Mouse (Mus musculus): ENCODE measurements at regions not wholly inside any gene's neighbourhood (a gene's known extent, or its start where the extent isn't known, plus 50 kb on each side); places are given as distances from the start of the nearest gene placed in this dataset.
A peak's percentile ranks its signal among the peaks of the same experiment; 100 is the strongest.

DNA sequence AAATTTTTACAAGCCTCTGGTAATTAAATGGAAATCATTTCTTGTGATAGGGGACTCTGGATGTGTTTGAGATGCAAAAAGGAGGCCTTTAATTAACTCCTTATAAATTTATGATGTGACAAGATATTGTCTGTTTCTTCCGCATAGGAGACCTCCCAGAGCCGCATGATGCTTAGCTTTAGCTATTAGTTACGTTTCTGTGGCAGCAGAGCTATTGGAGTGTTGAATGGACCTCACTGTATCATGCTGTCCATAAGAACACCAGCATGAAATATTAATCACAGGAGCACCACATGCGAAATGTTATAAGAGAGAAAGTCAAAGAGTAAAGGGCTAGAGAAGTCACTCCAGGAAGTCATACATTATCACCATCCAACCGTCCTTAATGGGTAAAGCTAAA, 495.3 kb upstream of the Robo1 start:
- no peak overlapping the region for H3K9ac ChIP-seq (replicated peaks)
- no peaks in the 10 kb centered on the region for H3K36me3 ChIP-seq
- H3K27me3 ChIP-seq: no peaks in the 10 kb centered on the region
- no peak overlapping the region for H3K4me3 ChIP-seq (replicated peaks)
- WGBS: 66% methylated on average over 5 of the region's 5 CpGs
- H3K4me1 ChIP-seq (replicated peaks): no peaks in the 10 kb centered on the region
- no peak overlapping the region; the same call in 1 of the 2 replicates for H3K27ac ChIP-seq
- no peak overlapping the region for H3K4me2 ChIP-seq (replicated peaks)
- ATAC-seq: 0 out of 2 replicates have a peak, but pooled peaks have one; percentile 55
- H3K9me3 ChIP-seq: no peaks in the 10 kb centered on the region

DNA sequence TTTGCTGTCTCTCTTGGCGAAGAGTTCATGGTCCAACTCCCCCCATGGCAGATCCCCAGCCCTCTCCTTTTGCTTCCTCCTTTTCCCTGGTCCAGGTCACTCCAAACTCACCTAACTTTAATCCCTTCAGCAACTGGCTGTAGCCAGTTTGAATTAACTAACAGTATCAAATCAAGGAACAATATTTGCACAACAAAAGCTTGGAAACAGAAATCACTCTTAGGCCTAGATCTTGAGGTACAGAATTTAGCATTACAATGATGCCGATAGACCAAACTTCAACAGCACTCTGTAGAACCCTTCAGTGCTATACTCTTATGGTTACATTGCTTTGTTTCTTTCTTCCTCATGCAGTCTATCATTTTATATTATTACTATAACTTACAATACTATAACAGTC, 472.8 kb upstream of the Robo1 start:
- Histone ChIP-seq H3K9me3 (no peaks in the 10 kb centered on the region), H3K36me3 (no peaks in the 10 kb centered on the region), H3K9ac (replicated peaks) (no peak overlapping the region), H3K27me3 (no peaks in the 10 kb centered on the region), H3K4me3 (replicated peaks) (no peak overlapping the region), H3K4me1 (replicated peaks) (no peaks in the 10 kb centered on the region), H3K27ac (no peak overlapping the region), H3K4me2 (replicated peaks) (no peak overlapping the region)
- WGBS: 87% methylated on average over 2 of the region's 2 CpGs
- no peak for ATAC-seq

- no peaks in the 10 kb centered on the region for H3K27me3 ChIP-seq
- H3K9ac ChIP-seq (replicated peaks): no peak overlapping the region
- no peak overlapping the region for H3K4me2 ChIP-seq (replicated peaks)
- no peaks in the 10 kb centered on the region for H3K4me1 ChIP-seq (replicated peaks)
- H3K9me3 ChIP-seq: no peaks in the 10 kb centered on the region
- H3K36me3 ChIP-seq: no peaks in the 10 kb centered on the region
- 86% methylated on average over 3 of the region's 3 CpGs for WGBS
- 0 out of 2 replicates have a peak, but pooled peaks have one; percentile 24 for ATAC-seq
- no peak overlapping the region for H3K4me3 ChIP-seq (replicated peaks)
- H3K27ac ChIP-seq: no peak overlapping the region
Measured at GRCm38 (mm10) chr16:71850097-71850496, 458.0 kb upstream of the Robo1 start.

DNA sequence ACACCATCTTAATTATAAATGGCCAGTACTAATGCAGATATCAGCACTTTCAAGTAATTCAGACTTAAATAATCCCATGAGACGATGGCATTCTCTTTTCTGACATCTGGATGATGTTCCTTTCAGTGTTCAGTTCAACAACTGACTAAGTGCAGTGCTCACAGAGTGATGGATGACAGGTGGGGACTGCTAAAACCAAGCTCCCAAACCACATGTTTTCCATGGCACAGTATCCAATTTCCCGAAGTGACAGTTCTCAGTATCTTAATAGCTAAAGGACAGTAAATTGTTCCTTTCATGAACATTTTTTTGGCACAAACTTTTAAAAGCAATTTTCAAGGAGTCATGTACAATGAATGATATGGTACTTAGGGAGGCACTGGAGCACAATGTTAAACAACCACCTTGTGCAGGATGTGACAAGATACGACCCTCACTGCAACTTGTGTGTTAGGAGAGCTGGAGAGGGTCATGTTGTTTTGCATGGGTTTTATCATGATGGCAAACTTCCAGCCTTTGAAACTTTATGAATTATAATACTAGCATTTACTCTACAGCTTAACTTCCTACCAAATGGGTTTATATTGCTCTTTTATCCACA, 456.4 kb upstream of the Robo1 start:
- no peak for ATAC-seq
- Histone ChIP-seq H3K27me3 (no peaks in the 10 kb centered on the region), H3K9ac (replicated peaks) (no peak overlapping the region), H3K4me2 (replicated peaks) (no peak overlapping the region), H3K36me3 (no peaks in the 10 kb centered on the region), H3K9me3 (no peaks in the 10 kb centered on the region), H3K4me1 (replicated peaks) (no peaks in the 10 kb centered on the region), H3K27ac (no peak overlapping the region), H3K4me3 (replicated peaks) (no peak overlapping the region)
- 86% methylated on average over 3 of the region's 3 CpGs for WGBS

DNA sequence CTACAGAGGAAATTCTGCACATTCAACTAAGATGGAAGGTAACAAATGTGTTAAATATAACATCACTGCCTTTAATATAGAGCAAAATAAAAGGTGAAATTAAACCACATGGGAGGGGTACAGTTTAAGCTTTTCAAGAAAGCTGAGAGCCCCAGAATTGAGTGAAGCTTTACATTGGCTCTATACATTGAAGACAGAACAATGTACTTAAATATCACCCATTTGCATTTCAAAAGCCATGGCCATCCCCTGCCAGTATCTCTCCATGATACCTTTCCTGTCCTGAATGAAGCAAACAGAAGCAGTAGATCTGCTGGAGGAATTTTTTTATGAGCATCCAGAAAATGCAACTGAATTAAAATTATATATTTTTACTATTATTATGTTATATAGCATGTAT, 450.2 kb upstream of the Robo1 start:
- no peak overlapping the region for H3K4me2 ChIP-seq (replicated peaks)
- no peaks in the 10 kb centered on the region for H3K9me3 ChIP-seq
- no peaks in the 10 kb centered on the region for H3K36me3 ChIP-seq
- ATAC-seq: no peak
- no peak overlapping the region for H3K27ac ChIP-seq
- no peaks in the 10 kb centered on the region for H3K27me3 ChIP-seq
- H3K4me1 ChIP-seq (replicated peaks): no peaks in the 10 kb centered on the region
- H3K4me3 ChIP-seq (replicated peaks): no peak overlapping the region
- H3K9ac ChIP-seq (replicated peaks): no peak overlapping the region

DNA sequence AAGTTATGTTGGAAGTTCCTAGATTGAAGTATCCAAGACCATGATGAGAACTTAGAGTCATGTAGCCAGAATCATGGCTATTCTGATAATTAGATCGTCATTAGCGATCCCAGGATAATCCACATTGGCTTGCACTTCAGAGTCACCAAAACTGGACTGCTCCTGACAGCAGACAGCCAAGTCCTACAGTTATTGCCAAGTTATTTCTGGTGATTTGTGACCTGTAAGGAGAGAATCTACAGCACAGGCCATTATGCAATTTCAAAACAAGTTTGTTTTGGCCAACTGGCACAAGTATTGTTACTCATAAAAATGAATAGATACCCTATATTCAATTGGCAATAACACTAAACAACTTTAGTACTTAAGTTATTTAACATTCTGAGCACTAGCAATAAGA, 447.9 kb upstream of the Robo1 start:
- Histone ChIP-seq H3K9ac (replicated peaks) (no peak overlapping the region), H3K4me2 (replicated peaks) (no peak overlapping the region), H3K27me3 (no peaks in the 10 kb centered on the region), H3K27ac (no peak overlapping the region), H3K36me3 (no peaks in the 10 kb centered on the region), H3K9me3 (no peaks in the 10 kb centered on the region), H3K4me1 (replicated peaks) (no peaks in the 10 kb centered on the region), H3K4me3 (replicated peaks) (no peak overlapping the region)
- WGBS: 100% methylated on average over 2 of the region's 2 CpGs
- ATAC-seq: no peak

DNA sequence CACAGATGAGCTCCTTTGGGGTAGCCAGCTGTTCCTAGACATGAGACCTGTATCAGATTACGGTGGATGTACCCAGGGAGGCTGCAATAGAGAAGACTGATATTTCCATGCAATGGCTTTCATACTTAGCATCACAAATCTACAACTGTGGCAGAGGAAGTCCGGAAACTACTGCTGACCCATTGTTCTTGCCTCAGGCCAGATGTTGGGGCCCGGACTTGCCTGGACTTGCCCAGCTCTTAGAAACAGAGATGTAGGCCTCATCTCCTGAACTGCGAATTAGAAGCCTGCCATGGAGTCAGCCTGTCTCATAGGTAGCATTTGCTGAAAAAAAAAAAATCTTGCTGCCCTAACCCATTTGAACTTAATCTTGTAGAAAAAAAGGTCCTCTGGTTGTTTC, 422.4 kb upstream of the Robo1 start:
- no peak overlapping the region for H3K4me3 ChIP-seq (replicated peaks)
- ATAC-seq: no peak
- no peaks in the 10 kb centered on the region for H3K27me3 ChIP-seq
- no peaks in the 10 kb centered on the region for H3K4me1 ChIP-seq (replicated peaks)
- no peak overlapping the region for H3K9ac ChIP-seq (replicated peaks)
- H3K4me2 ChIP-seq (replicated peaks): no peak overlapping the region
- whole genome bisulfite sequencing: 82% methylated on average over 4 of the region's 4 CpGs
- no peaks in the 10 kb centered on the region for H3K36me3 ChIP-seq
- H3K27ac ChIP-seq: no peak overlapping the region
- no peaks in the 10 kb centered on the region for H3K9me3 ChIP-seq

GRCm38 (mm10) chr16:71889679-71890078, 418.4 kb upstream of the Robo1 start:
- Histone ChIP-seq H3K9ac (replicated peaks) (no peak overlapping the region), H3K27me3 (no peaks in the 10 kb centered on the region), H3K36me3 (no peaks in the 10 kb centered on the region), H3K27ac (no peak overlapping the region), H3K4me2 (replicated peaks) (no peak overlapping the region), H3K4me1 (replicated peaks) (no peaks in the 10 kb centered on the region), H3K9me3 (no peaks in the 10 kb centered on the region), H3K4me3 (replicated peaks) (no peak overlapping the region)
- 80% methylated on average over 2 of the region's 2 CpGs for whole genome bisulfite sequencing
- no peak for ATAC-seq

DNA sequence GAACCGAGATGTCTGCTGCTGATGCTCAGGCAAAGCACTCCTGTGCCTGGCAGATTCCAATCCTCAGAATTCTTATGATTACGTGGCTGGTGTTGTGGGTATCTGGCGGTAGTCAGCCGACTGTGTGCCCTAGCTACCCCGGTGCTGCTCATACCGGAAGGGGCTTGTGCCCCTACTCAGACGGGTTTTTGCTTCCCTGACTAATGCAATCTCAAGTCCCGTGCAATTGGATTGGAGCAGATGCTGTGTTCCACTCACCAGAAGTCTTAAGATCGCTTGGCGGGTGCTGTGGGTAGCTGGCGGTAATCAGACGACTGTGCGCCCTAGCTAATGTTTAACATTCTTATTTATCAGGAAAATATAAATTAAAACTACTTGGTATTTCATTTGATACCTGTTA, 385.0 kb upstream of the Robo1 start:
- no peak overlapping the region for H3K9ac ChIP-seq (replicated peaks)
- no peak overlapping the region for H3K27ac ChIP-seq
- no peaks in the 10 kb centered on the region for H3K36me3 ChIP-seq
- H3K9me3 ChIP-seq: no peaks in the 10 kb centered on the region
- no peaks in the 10 kb centered on the region for H3K27me3 ChIP-seq
- 94% methylated on average over 13 of the region's 13 CpGs for WGBS
- no peak for ATAC-seq
- no peaks in the 10 kb centered on the region for H3K4me1 ChIP-seq (replicated peaks)
- no peak overlapping the region for H3K4me3 ChIP-seq (replicated peaks)
- H3K4me2 ChIP-seq (replicated peaks): no peak overlapping the region

DNA sequence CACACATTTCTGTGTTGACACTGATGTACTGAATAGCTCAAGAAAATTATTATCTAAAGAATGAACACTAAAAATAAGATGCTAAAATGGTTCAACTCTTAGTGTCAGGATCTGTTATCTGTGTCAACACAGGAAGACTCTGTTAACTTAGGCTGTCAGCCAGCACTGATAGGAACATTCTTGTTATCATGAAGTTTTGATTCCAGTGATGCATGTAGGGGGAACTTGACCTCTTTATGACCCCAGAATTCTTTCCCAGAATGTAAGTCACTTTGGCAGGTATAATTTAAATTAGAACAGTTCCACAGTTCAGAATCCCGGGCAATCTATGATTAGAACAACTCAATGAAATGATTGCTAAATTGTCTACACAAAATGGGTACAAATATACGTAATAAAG, 363.9 kb upstream of the Robo1 start:
- no peak for ATAC-seq
- no peaks in the 10 kb centered on the region for H3K36me3 ChIP-seq
- no peak overlapping the region for H3K4me3 ChIP-seq (replicated peaks)
- no peaks in the 10 kb centered on the region for H3K27me3 ChIP-seq
- H3K4me2 ChIP-seq (replicated peaks): no peak overlapping the region
- no peak overlapping the region for H3K27ac ChIP-seq
- no peaks in the 10 kb centered on the region for H3K4me1 ChIP-seq (replicated peaks)
- H3K9me3 ChIP-seq: no peaks in the 10 kb centered on the region
- no peak overlapping the region for H3K9ac ChIP-seq (replicated peaks)
- WGBS: 84% methylated on average over 2 of the region's 2 CpGs

DNA sequence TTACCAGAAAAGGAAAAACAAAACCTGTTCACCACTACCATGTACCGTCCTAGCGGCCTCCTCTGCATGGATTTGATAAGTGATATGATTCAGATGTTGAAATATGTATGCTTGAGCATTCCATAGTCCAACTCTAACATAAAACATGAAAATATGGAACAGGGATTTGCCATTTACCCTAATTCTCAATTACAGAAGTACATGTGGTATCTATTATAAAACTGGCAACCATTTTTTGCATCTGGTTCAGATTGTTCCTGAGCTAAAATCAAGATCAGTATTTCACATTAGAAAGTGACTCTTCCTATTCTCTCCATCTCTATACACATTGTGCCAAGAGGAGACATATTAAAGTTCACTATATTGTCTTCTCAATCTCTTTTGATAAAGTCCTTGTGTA, 363.3 kb upstream of the Robo1 start:
- 85% methylated on average over 2 of the region's 2 CpGs for WGBS
- H3K9me3 ChIP-seq: no peaks in the 10 kb centered on the region
- no peak overlapping the region for H3K9ac ChIP-seq (replicated peaks)

DNA sequence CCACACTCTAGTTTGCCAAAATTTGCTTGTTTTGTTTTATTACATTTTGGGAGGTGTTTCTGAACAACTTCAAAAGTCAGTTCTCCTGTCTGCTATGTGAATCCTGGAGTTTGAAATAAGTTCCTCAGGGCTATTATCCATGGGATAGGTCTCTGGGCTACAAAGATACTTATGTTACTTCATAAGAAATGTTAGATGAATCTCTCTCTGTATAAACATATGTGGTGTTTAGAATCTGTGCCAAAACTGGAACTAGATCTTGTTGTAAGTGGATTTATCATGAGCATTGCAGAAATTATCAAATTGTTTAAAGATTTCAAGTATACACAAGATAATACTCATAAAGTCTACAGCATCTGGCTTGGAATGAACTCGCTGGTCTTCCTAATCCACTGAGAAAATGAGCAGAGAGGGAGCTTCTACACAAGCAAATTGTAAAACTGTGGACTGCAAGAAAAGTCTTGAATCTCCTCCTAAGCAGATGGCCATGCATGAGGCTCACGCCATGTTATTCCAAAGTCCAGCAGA, 355.2 kb upstream of the Robo1 start:
- ATAC-seq: no peak

More for the DNA sequence above, 363.3 kb upstream of the Robo1 start:
- Histone ChIP-seq H3K4me2 (replicated peaks) (no peak overlapping the region), H3K4me1 (replicated peaks) (no peaks in the 10 kb centered on the region), H3K27ac (no peak overlapping the region), H3K4me3 (replicated peaks) (no peak overlapping the region), H3K27me3 (no peaks in the 10 kb centered on the region), H3K36me3 (no peaks in the 10 kb centered on the region)
- no peak for ATAC-seq

GRCm38 (mm10) chr16:71963579-71963978, 344.5 kb upstream of the Robo1 start:
- no peaks in the 10 kb centered on the region for H3K36me3 ChIP-seq
- no peak overlapping the region for H3K4me3 ChIP-seq (replicated peaks)
- H3K4me1 ChIP-seq (replicated peaks): no peaks in the 10 kb centered on the region
- H3K4me2 ChIP-seq (replicated peaks): no peak overlapping the region
- H3K9ac ChIP-seq (replicated peaks): no peak overlapping the region
- no peak for ATAC-seq
- no peak overlapping the region for H3K27ac ChIP-seq
- H3K9me3 ChIP-seq: no peaks in the 10 kb centered on the region
- H3K27me3 ChIP-seq: no peaks in the 10 kb centered on the region

More for the DNA sequence above, 355.2 kb upstream of the Robo1 start:
- Histone ChIP-seq H3K4me1 (replicated peaks) (no peaks in the 10 kb centered on the region), H3K4me2 (replicated peaks) (no peak overlapping the region), H3K36me3 (no peaks in the 10 kb centered on the region), H3K4me3 (replicated peaks) (no peak overlapping the region), H3K9me3 (no peaks in the 10 kb centered on the region), H3K27me3 (no peaks in the 10 kb centered on the region), H3K27ac (no peak overlapping the region), H3K9ac (replicated peaks) (no peak overlapping the region)
- 82% methylated on average over 2 of the region's 2 CpGs for WGBS

Measured in midbrain, embryonic 13.5 days (tissue).